Mouse (Mus musculus) stomach, postnatal 0 days (tissue): ENCODE data around the gene Duox1. TPM values are rescaled to one million over a fixed set of nuclear protein-coding genes. Genes with fewer than 3 reads are reported as not detected.
A peak's percentile ranks its signal among the peaks of the same experiment; 100 is the strongest.
"Not testable (repeated sequence)": the region's sequence is repeated elsewhere in the genome, so short reads cannot be mapped to it uniquely, and the experiment has no call there.

Experiments
- ATAC-seq: fragments of 200-750 bp; cut with Nextera tagmentation; 2 replicates; pipeline ENCODE4 v1.8.0; 2017; ENCODE audit not compliant: low FRiP score, low TSS enrichment
- DNase-seq: peaks from one replicate; pipeline ENCODE4 v3.0.0-alpha.2; 2016; ENCODE audit warnings: low spot score
- H3K27ac ChIP-seq: fragments of 300-500 bp; sonication (generic); replicated peaks from 2 replicates; pipeline ENCODE4 v1.5.1; 2014; ENCODE audit warnings: mild to moderate bottlenecking, control low read depth
- H3K27me3 ChIP-seq: fragments of 300-500 bp; sonication (generic); 2 replicates; pipeline ENCODE4 v1.6.1; 2014; ENCODE audit warnings: low read length; ENCODE audit not compliant: control insufficient read depth, insufficient read depth
- H3K36me3 ChIP-seq: fragments of 300-500 bp; sonication (generic); 2 replicates; pipeline ENCODE4 v1.6.1; 2014; ENCODE audit warnings: low read length, mixed read lengths; ENCODE audit not compliant: control insufficient read depth, insufficient read depth
- H3K4me1 ChIP-seq: fragments of 300-500 bp; sonication (generic); replicated peaks from 2 replicates; pipeline ENCODE4 v1.6.1; 2014; ENCODE audit warnings: antibody characterized with exemption; ENCODE audit not compliant: control insufficient read depth, insufficient read depth
- H3K4me2 ChIP-seq: fragments of 300-500 bp; sonication (generic); replicated peaks from 2 replicates; pipeline ENCODE4 v1.6.1; 2014; ENCODE audit warnings: low read depth, mild to moderate bottlenecking, control low read depth, moderate library complexity
- H3K4me3 ChIP-seq: fragments of 300-500 bp; sonication (generic); 2 replicates; pipeline ENCODE4 v1.5.1; 2014; ENCODE audit warnings: low read depth, low read length, control low read depth
- H3K9ac ChIP-seq: fragments of 300-500 bp; sonication (generic); 2 replicates; pipeline ENCODE4 v1.6.1; 2014; ENCODE audit warnings: mild to moderate bottlenecking, low read length, control low read depth, mixed read lengths
- H3K9me3 ChIP-seq: fragments of 300-500 bp; sonication (generic); 2 replicates; pipeline ENCODE4 v1.6.1; 2016; ENCODE audit warnings: low read length; ENCODE audit not compliant: control insufficient read depth
- CTCF ChIP-seq: IDR thresholded peaks from 2 replicates; pipeline ENCODE4 v1.5.1; 2016; ENCODE audit warnings: antibody characterized with exemption, low read depth, mild to moderate bottlenecking, moderate library complexity
- EP300 ChIP-seq: optimal IDR thresholded peaks from 2 replicates; pipeline ENCODE3; 2016; ENCODE audit warnings: antibody characterized with exemption
- WGBS: fragments of 180-500 bp; shearing (Covaris S2); extraction: QIAGEN DNeasy Blood & Tissue Kit; methylation state at CpG from one replicate; pipeline ENCODE4 v1.1.7; 2014; 5-methylcytosine and 5-hydroxymethylcytosine counted together
- polyA plus RNA-seq: library from polyadenylated mRNA; unstranded; fragments of >200 nt; fragmentation: Nextera tagmentation; extraction: Ambion mirVana; gene quantifications from 2 replicates; pipeline ENCODE4 v1.2.1, GENCODE M21; 2015

Gene Duox1
- polyA plus RNA-seq, 1 experiment from 2014 or later: 3.5 TPM

GRCm38 (mm10) chr2:122381329-122382103 lies 66.0 kb downstream of the Duox1 start:
- Histone ChIP-seq H3K4me1 (no peaks in the 10 kb centered on the region), H3K9me3 (no peaks in the 10 kb centered on the region), H3K9ac (no peak overlapping the region), H3K27me3 (no peaks in the 10 kb centered on the region), H3K27ac (no peak overlapping the region), H3K36me3 (no peaks in the 10 kb centered on the region), H3K4me2 (no peak overlapping the region), H3K4me3 (no peak overlapping the region)
- 66% methylated on average over 16 of the region's 16 CpGs for WGBS
- DNase-seq (no peak), ATAC-seq (no peak)
- TF ChIP-seq EP300 (no peak), CTCF (no peak)

- Histone ChIP-seq H3K27me3 (no peaks in the 10 kb centered on the region), H3K9ac (no peak overlapping the region), H3K36me3 (no peaks in the 10 kb centered on the region), H3K4me3 (no peak overlapping the region), H3K4me2 (no peak overlapping the region), H3K27ac (no peak overlapping the region), H3K4me1 (no peaks in the 10 kb centered on the region), H3K9me3 (no peaks in the 10 kb centered on the region)
- TF ChIP-seq EP300 (no peak), CTCF (no peak)
- 75% methylated on average over 6 of the region's 6 CpGs for WGBS
- no peak for DNase-seq
- no peak for ATAC-seq
Measured at GRCm38 (mm10) chr2:122382121-122382520, 66.6 kb downstream of the Duox1 start.

GRCm38 (mm10) chr2:122385095-122385494 lies 69.6 kb downstream of the Duox1 start:
- 39% methylated on average over 3 of the region's 3 CpGs for WGBS
- ATAC-seq (no peak), DNase-seq (no peak)
- no peaks in the 10 kb centered on the region for H3K9me3 ChIP-seq
- no peak overlapping the region for H3K27ac ChIP-seq
- no peak overlapping the region for H3K4me2 ChIP-seq
- no peak overlapping the region for H3K4me3 ChIP-seq
- no peaks in the 10 kb centered on the region for H3K36me3 ChIP-seq
- TF ChIP-seq CTCF (peak; percentile 36; the same call in 1 of the 2 replicates), EP300 (no peak)
- H3K9ac ChIP-seq: no peak overlapping the region
- H3K27me3 ChIP-seq: no peaks in the 10 kb centered on the region
- no peaks in the 10 kb centered on the region for H3K4me1 ChIP-seq

GRCm38 (mm10) chr2:122387135-122387534 lies 71.7 kb downstream of the Duox1 start:
- not testable (repeated sequence) for H3K9me3 ChIP-seq

GRCm38 (mm10) chr2:122396150-122396549 lies 80.7 kb downstream of the Duox1 start:
- Histone ChIP-seq H3K9me3 (no peaks in the 10 kb centered on the region), H3K4me2 (no peak overlapping the region), H3K4me3 (no peak overlapping the region), H3K36me3 (no peaks in the 10 kb centered on the region), H3K27me3 (no peaks in the 10 kb centered on the region), H3K9ac (no peak overlapping the region), H3K4me1 (no peaks in the 10 kb centered on the region), H3K27ac (no peak overlapping the region)
- no peak for DNase-seq
- ATAC-seq: peak; percentile 69
- no peak for TF ChIP-seq EP300
- TF ChIP-seq CTCF: no peak
- 81% methylated on average over 1 of the region's 1 CpGs for WGBS

More at GRCm38 (mm10) chr2:122387135-122387534, 71.7 kb downstream of the Duox1 start:
- H3K4me3 ChIP-seq, H3K4me1 ChIP-seq, H3K9ac ChIP-seq, DNase-seq, H3K4me2 ChIP-seq, H3K27me3 ChIP-seq, ATAC-seq, H3K27ac ChIP-seq, H3K36me3 ChIP-seq: not testable (repeated sequence)
- WGBS: 92% methylated on average over 3 of the region's 3 CpGs

Other genes starting within 250 kb of the Duox1 start
- 2.7 and 3.2 TPM in 2 replicates for gene Spg11, start 197.3 kb upstream of the Duox1 start, polyA plus RNA-seq
- 445 and 475 TPM in 2 replicates for gene B2m, start 168.0 kb upstream of the Duox1 start, polyA plus RNA-seq
- gene Trim69, start 155.0 kb upstream of the Duox1 start, polyA plus RNA-seq: 0.05 TPM in 1 of 2 replicates, not detected in the other
- not detected in 2 replicates for gene Patl2, start 129.5 kb upstream of the Duox1 start, polyA plus RNA-seq
- not detected in 2 replicates for gene Terb2, start 129.4 kb upstream of the Duox1 start, polyA plus RNA-seq
- 49.7 and 51.2 TPM in 2 replicates for gene Sord, start 80.9 kb upstream of the Duox1 start, polyA plus RNA-seq
- gene Duox2, start 17.2 kb upstream of the Duox1 start, polyA plus RNA-seq: 15.2 and 17.2 TPM in 2 replicates
- gene Duoxa2, start 16.8 kb upstream of the Duox1 start, polyA plus RNA-seq: 98.8 and 101 TPM in 2 replicates
- gene Duoxa1, start 1.9 kb upstream of the Duox1 start, polyA plus RNA-seq: 17.3 and 19.4 TPM in 2 replicates
- gene Shf, start 53.5 kb downstream of the Duox1 start, polyA plus RNA-seq: 1.6 and 1.7 TPM in 2 replicates
- gene Slc28a2, start 110.8 kb downstream of the Duox1 start, polyA plus RNA-seq: 10.6 and 12.9 TPM in 2 replicates
- gene Gm14085, start 169.3 kb downstream of the Duox1 start, polyA plus RNA-seq: not detected in 2 replicates